ENCODE assay signal across 9 mouse cellular contexts in the genomic region with DNA sequence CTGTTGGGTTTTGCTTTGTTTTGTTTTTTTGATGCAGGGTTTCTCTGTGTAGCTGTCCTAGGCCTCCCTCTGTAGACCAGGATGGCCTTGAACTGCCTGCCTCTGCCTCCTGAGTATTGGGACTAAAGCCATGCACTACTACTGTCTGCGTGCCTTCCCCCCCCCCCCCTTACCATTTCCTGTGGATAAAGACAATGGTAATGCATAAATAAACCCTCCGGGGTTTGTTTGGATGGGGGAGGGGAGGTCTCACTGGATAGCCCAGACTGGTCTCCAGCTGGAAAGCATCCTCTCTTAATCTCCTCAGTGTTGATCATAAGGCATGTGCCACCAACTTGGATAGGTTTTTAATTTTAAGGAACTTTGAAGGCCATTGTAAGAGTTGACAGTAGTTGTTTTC. TPM values are rescaled to one million over a fixed set of nuclear protein-coding genes. Genes with fewer than 3 reads are reported as not detected.
DNase-seq lines count a peak whose midpoint lies in the region; ATAC-seq lines count a peak whose summit lies in the region.
"Had no signal": no experiment of that assay in that cellular context is flagged by ENCODE, and none has a peak within 500 bp of the region (broad histone marks: within the 10 kb centered on the region; RNA-seq: fewer than 3 reads in every experiment).

No protein-coding gene starts in this region.

- peak; percentile 24 for DNase-seq in adrenal gland, adult 2 months
- no peak for DNase-seq in adrenal gland, adult 8-10 months
- DNase-seq in retina, postnatal 1 day: peak; percentile 31
- DNase-seq in retina, embryonic 14.5 days (ENCODE audit: low spot score): no peak
- no peak for DNase-seq in spleen, postnatal 36 days (ENCODE audit: low spot score in 2 of 2)
- DNase-seq in left cerebral cortex, adult 8-10 months (ENCODE audit: low spot score in 2 of 2): no peak

- H3K9ac ChIP-seq in intestine, embryonic 16.5 days (ENCODE audit: low read depth, low read length): no peak overlapping the region
- H3K9ac ChIP-seq in intestine, embryonic 15.5 days: no peak overlapping the region
- H3K9ac ChIP-seq: forebrain, embryonic 12.5 days had no signal

- H3K4me3 ChIP-seq in intestine, embryonic 16.5 days (ENCODE audit: low read length): no peak overlapping the region
- no peak overlapping the region for H3K4me3 ChIP-seq in intestine, embryonic 15.5 days (replicated peaks)
- H3K4me3 ChIP-seq: forebrain, embryonic 12.5 days had no signal

- H3K36me3 ChIP-seq in intestine, embryonic 16.5 days (ENCODE audit: control insufficient read depth, insufficient read depth, low read length): 0 out of 2 replicates have a peak, but pooled peaks cover 3% of the 10 kb centered on the region
- H3K36me3 ChIP-seq in intestine, embryonic 15.5 days: peaks cover 10% of the 10 kb centered on the region; the same call in 1 of the 2 replicates

- ATAC-seq in intestine, embryonic 16.5 days: peak; percentile 40; the same call in 1 of the 2 replicates
- ATAC-seq in intestine, embryonic 15.5 days: no peak

- H3K4me2 ChIP-seq in intestine, embryonic 16.5 days (ENCODE audit: low read depth, low read length): no peak overlapping the region
- no peak overlapping the region for H3K4me2 ChIP-seq in intestine, embryonic 15.5 days (replicated peaks)
- H3K4me2 ChIP-seq: forebrain, embryonic 12.5 days had no signal

- WGBS in intestine, embryonic 16.5 days: 14% methylated on average over 2 of the region's 2 CpGs
- 9% methylated on average over 2 of the region's 2 CpGs for WGBS in intestine, embryonic 15.5 days

- H3K9me3 ChIP-seq in intestine, embryonic 16.5 days (ENCODE audit: control insufficient read depth, low read length): no peaks in the 10 kb centered on the region
- H3K9me3 ChIP-seq in intestine, embryonic 15.5 days: no peaks in the 10 kb centered on the region
- H3K9me3 ChIP-seq: forebrain, embryonic 12.5 days had no signal

- H3K27me3 ChIP-seq in intestine, embryonic 16.5 days (replicated peaks; ENCODE audit: control insufficient read depth, insufficient read depth, low read length): no peaks in the 10 kb centered on the region
- H3K27me3 ChIP-seq in intestine, embryonic 15.5 days (replicated peaks): no peaks in the 10 kb centered on the region
- H3K27me3 ChIP-seq: forebrain, embryonic 12.5 days had no signal

- H3K4me1 ChIP-seq in intestine, embryonic 16.5 days (ENCODE audit: control insufficient read depth, insufficient read depth, low read length): peaks cover 20% of the 10 kb centered on the region
- H3K4me1 ChIP-seq in intestine, embryonic 15.5 days (replicated peaks): peaks cover 13% of the 10 kb centered on the region

- H3K27ac ChIP-seq in intestine, embryonic 16.5 days (ENCODE audit: low read length): no peak overlapping the region
- H3K27ac ChIP-seq in intestine, embryonic 15.5 days: no peak overlapping the region
- H3K27ac ChIP-seq: forebrain, embryonic 12.5 days had no signal

RNA-seq across cellular contexts. Expression of a gene that starts 8.2 kb away (rescaled TPM):
- total RNA-seq in adrenal gland, adult 2 months (2021): 100 to 1,000 TPM; 192 to 206 TPM
- 70.2 and 77.0 TPM in 2 replicates for polyA plus RNA-seq in adrenal gland, adult 2 months (2012; rRNA removed)
- total RNA-seq in adrenal gland, adult 8-10 months (2022): 100 to 1,000 TPM; 163 to 298 (median 244) TPM
- 66.0 and 76.0 TPM in 2 replicates for polyA plus RNA-seq in intestine, embryonic 16.5 days (2015; fragmentation: Nextera tagmentation; extraction: Ambion mirVana)
- 73.3 and 82.9 TPM in 2 replicates for polyA plus RNA-seq in intestine, embryonic 15.5 days (2015; fragmentation: Nextera tagmentation; extraction: Ambion mirVana)
- 100 to 1,000 TPM; 738 to 833 (median 788) TPM for total RNA-seq in left cerebral cortex, adult 8-10 months (2022)

RNA-seq across cellular contexts. Expression of a gene that starts 38.3 kb away (rescaled TPM):
- total RNA-seq in adrenal gland, adult 2 months (2021): 10 to 100 TPM; 33.0 to 33.5 TPM
- polyA plus RNA-seq in adrenal gland, adult 2 months (2012; rRNA removed): 9.5 and 12.2 TPM in 2 replicates
- total RNA-seq in adrenal gland, adult 8-10 months (2022): 10 to 100 TPM; 34.7 to 56.4 (median 43.6) TPM
- polyA plus RNA-seq in intestine, embryonic 16.5 days (2015; fragmentation: Nextera tagmentation; extraction: Ambion mirVana): 38.2 and 44.6 TPM in 2 replicates
- 44.5 and 45.5 TPM in 2 replicates for polyA plus RNA-seq in intestine, embryonic 15.5 days (2015; fragmentation: Nextera tagmentation; extraction: Ambion mirVana)
- 10 to 100 TPM; 45.2 to 52.4 (median 48.4) TPM for total RNA-seq in left cerebral cortex, adult 8-10 months (2022)

Comparison
In these comparisons a context has a peak if more than half of its experiments do, and no peak if none do; other contexts are left out.
1. DNase-seq: peak in adrenal gland, adult 2 months (single experiment) and retina, postnatal 1 day (single experiment); none in adrenal gland, adult 8-10 months (single experiment), retina, embryonic 14.5 days (single experiment), spleen, postnatal 36 days (0 of 2) and left cerebral cortex, adult 8-10 months (0 of 2).